Comparison of ENCODE assay signal across 20 mouse cellular contexts in the genomic region with DNA sequence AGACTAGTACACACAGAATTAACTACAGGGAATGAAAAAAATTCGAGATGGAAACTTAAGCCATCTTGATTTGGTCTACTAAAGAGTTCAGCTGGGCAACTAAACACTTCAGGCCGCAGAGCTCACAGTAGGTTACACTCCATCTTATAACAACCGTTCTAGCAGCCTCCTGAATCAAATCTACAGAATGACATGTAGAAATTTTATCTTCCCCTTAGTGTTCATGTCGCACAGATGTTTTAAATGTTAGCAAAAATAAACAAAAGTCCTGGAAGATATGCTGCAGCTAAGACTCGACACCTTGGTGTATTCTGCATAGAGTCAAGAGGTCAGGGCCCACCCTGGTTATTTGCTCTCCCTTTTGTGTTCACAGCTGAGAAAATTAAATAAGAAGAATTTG. TPM values are rescaled to one million over a fixed set of nuclear protein-coding genes. Genes with fewer than 3 reads are reported as not detected.
A peak's percentile ranks its signal among the peaks of the same experiment; 100 is the strongest.
DNase-seq lines count a peak whose midpoint lies in the region; ATAC-seq and TF ChIP-seq lines count a peak whose summit lies in the region.
"Had no signal": no experiment of that assay in that cellular context is flagged by ENCODE, and none has a peak within 500 bp of the region (broad histone marks: within the 10 kb centered on the region; RNA-seq: fewer than 3 reads in every experiment).

No protein-coding gene starts in this region.

- no peak overlapping the region for H3K4me2 ChIP-seq in intestine, embryonic 16.5 days (ENCODE audit: low read depth, low read length)
- no peak overlapping the region for H3K4me2 ChIP-seq in intestine, embryonic 15.5 days (replicated peaks)
- H3K4me2 ChIP-seq in liver, postnatal 0 days (ENCODE audit: low read depth, low read length): peak overlapping the region; percentile 2
- H3K4me2 ChIP-seq: embryonic facial prominence, embryonic 13.5 days; forebrain, embryonic 13.5 days; heart, embryonic 11.5 days; limb, embryonic 12.5 days; neural tube, embryonic 15.5 days had no signal

- WGBS in intestine, embryonic 16.5 days: 57% methylated on average over 5 of the region's 5 CpGs
- WGBS in intestine, embryonic 15.5 days: 49% methylated on average over 5 of the region's 5 CpGs
- WGBS in liver, postnatal 0 days (ENCODE audit: insufficient replicate concordance): 52% methylated on average over 5 of the region's 5 CpGs

- no peaks in the 10 kb centered on the region for H3K27me3 ChIP-seq in intestine, embryonic 16.5 days (replicated peaks; ENCODE audit: control insufficient read depth, insufficient read depth, low read length)
- no peaks in the 10 kb centered on the region for H3K27me3 ChIP-seq in intestine, embryonic 15.5 days (replicated peaks)
- H3K27me3 ChIP-seq in liver, postnatal 0 days (ENCODE audit: insufficient read depth, low read length): no peaks in the 10 kb centered on the region
- H3K27me3 ChIP-seq: embryonic facial prominence, embryonic 13.5 days; forebrain, embryonic 13.5 days; limb, embryonic 12.5 days; neural tube, embryonic 15.5 days had no signal

- no peak for TF ChIP-seq CTCF in liver, postnatal 0 days (IDR thresholded peaks at IDR 0.05; ENCODE audit: low read depth)
- TF ChIP-seq CTCF in layer of hippocampus, adult 2 months (conservative IDR thresholded peaks at IDR 0.05): no peak

- peak; percentile 51 for DNase-seq in embryo, embryonic 10.5 days (ENCODE audit: low spot score)
- no peak for DNase-seq in liver, postnatal 0 days
- no peak for DNase-seq in thymus, adult 18-20 months
- DNase-seq in cerebellum, adult 11 months: no peak
- no peak for DNase-seq in layer of hippocampus, adult 2 months (ENCODE audit: low spot score in 2 of 2)
- DNase-seq: B cell, adult 2 months; cerebellum, postnatal 10 days; gastrocnemius, postnatal 36 days; heart, postnatal 14 days; midbrain, embryonic 14.5 days had no signal

- peaks cover 11% of the 10 kb centered on the region for H3K4me1 ChIP-seq in intestine, embryonic 16.5 days (ENCODE audit: control insufficient read depth, insufficient read depth, low read length)
- H3K4me1 ChIP-seq in intestine, embryonic 15.5 days (replicated peaks): no peaks in the 10 kb centered on the region
- peaks cover 43% of the 10 kb centered on the region for H3K4me1 ChIP-seq in liver, postnatal 0 days (ENCODE audit: insufficient read depth)
- H3K4me1 ChIP-seq: limb, embryonic 12.5 days had no signal

- H3K27ac ChIP-seq in intestine, embryonic 16.5 days (ENCODE audit: low read length): 0 out of 2 replicates have a peak overlapping the region, but pooled peaks have one; percentile 1
- no peak overlapping the region for H3K27ac ChIP-seq in intestine, embryonic 15.5 days
- peak overlapping the region; percentile 39 for H3K27ac ChIP-seq in liver, postnatal 0 days (ENCODE audit: low read depth)
- H3K27ac ChIP-seq in layer of hippocampus, adult 2 months: no peak overlapping the region
- H3K27ac ChIP-seq: embryonic facial prominence, embryonic 13.5 days; forebrain, embryonic 13.5 days; hindbrain, postnatal 0 days; limb, embryonic 12.5 days; neural tube, embryonic 15.5 days had no signal

- H3K4me3 ChIP-seq in intestine, embryonic 16.5 days (ENCODE audit: low read length): no peak overlapping the region
- no peak overlapping the region for H3K4me3 ChIP-seq in intestine, embryonic 15.5 days (replicated peaks)
- no peak overlapping the region for H3K4me3 ChIP-seq in liver, postnatal 0 days (ENCODE audit: low read depth, low read length)
- H3K4me3 ChIP-seq in layer of hippocampus, adult 2 months: no peak overlapping the region
- H3K4me3 ChIP-seq: embryonic facial prominence, embryonic 13.5 days; forebrain, embryonic 13.5 days; limb, embryonic 12.5 days; myocyte; neural tube, embryonic 15.5 days had no signal

- no peaks in the 10 kb centered on the region for H3K9me3 ChIP-seq in intestine, embryonic 16.5 days (ENCODE audit: control insufficient read depth, low read length)
- no peaks in the 10 kb centered on the region for H3K9me3 ChIP-seq in intestine, embryonic 15.5 days
- no peaks in the 10 kb centered on the region for H3K9me3 ChIP-seq in liver, postnatal 0 days (ENCODE audit: low read length)
- H3K9me3 ChIP-seq: embryonic facial prominence, embryonic 13.5 days; forebrain, embryonic 13.5 days; limb, embryonic 12.5 days; neural tube, embryonic 15.5 days had no signal

- no peak overlapping the region for H3K9ac ChIP-seq in intestine, embryonic 16.5 days (ENCODE audit: low read depth, low read length)
- H3K9ac ChIP-seq in intestine, embryonic 15.5 days: no peak overlapping the region
- H3K9ac ChIP-seq in liver, postnatal 0 days (replicated peaks): no peak overlapping the region
- H3K9ac ChIP-seq: embryonic facial prominence, embryonic 13.5 days; forebrain, embryonic 13.5 days; limb, embryonic 12.5 days; neural tube, embryonic 15.5 days had no signal

- H3K36me3 ChIP-seq in intestine, embryonic 16.5 days (ENCODE audit: control insufficient read depth, insufficient read depth, low read length): no peaks in the 10 kb centered on the region
- no peaks in the 10 kb centered on the region for H3K36me3 ChIP-seq in intestine, embryonic 15.5 days
- peaks cover 30% of the 10 kb centered on the region for H3K36me3 ChIP-seq in liver, postnatal 0 days (replicated peaks; ENCODE audit: insufficient read depth, low read length)
- H3K36me3 ChIP-seq: embryonic facial prominence, embryonic 13.5 days; limb, embryonic 12.5 days; neural tube, embryonic 15.5 days had no signal

- no peak for ATAC-seq in intestine, embryonic 16.5 days
- ATAC-seq in intestine, embryonic 15.5 days: no peak
- ATAC-seq in erythroid progenitor cell, adult 5-6 weeks (replicated peaks; ENCODE audit: low FRiP score, poor library complexity, severe bottlenecking): peak; percentile 23
- no peak; the same call in 1 of the 2 replicates for ATAC-seq in liver, postnatal 0 days
- ATAC-seq: forebrain, embryonic 13.5 days; hindbrain, postnatal 0 days had no signal

- TF ChIP-seq EP300 in liver, postnatal 0 days (IDR thresholded peaks at IDR 0.05; ENCODE audit: low read depth): peak; percentile 39; the same call in 1 of the 2 replicates

RNA-seq across cellular contexts. Expression of gene Pon2, which starts 10.3 kb away (rescaled TPM):
- polyA plus RNA-seq in intestine, embryonic 16.5 days (2015; fragmentation: Nextera tagmentation; extraction: Ambion mirVana): 89.7 and 100 TPM in 2 replicates
- 58.4 and 64.5 TPM in 2 replicates for polyA plus RNA-seq in intestine, embryonic 15.5 days (2015; fragmentation: Nextera tagmentation; extraction: Ambion mirVana)
- 163 and 182 TPM in 2 replicates for total RNA-seq in erythroid progenitor cell, adult 5-6 weeks (2015; ENCODE audit: low replicate concordance)
- 69.1 and 72.4 TPM in 2 replicates for total RNA-seq in erythroid progenitor cell, adult 5-6 weeks (2017; ENCODE audit: low replicate concordance)
- polyA plus RNA-seq in liver, postnatal 0 days (2015; fragmentation: Nextera tagmentation; extraction: Ambion mirVana): 32.5 and 34.3 TPM in 2 replicates
- 10 to 100 TPM; 17.9 to 19.5 TPM for total RNA-seq in layer of hippocampus, adult 2 months (2021)

RNA-seq across cellular contexts. Expression of gene Pon3, which starts 31.8 kb away (rescaled TPM):
- 27.7 and 30.2 TPM in 2 replicates for polyA plus RNA-seq in intestine, embryonic 16.5 days (2015; fragmentation: Nextera tagmentation; extraction: Ambion mirVana)
- 22.4 and 23.5 TPM in 2 replicates for polyA plus RNA-seq in intestine, embryonic 15.5 days (2015; fragmentation: Nextera tagmentation; extraction: Ambion mirVana)
- 16.3 and 28.8 TPM in 2 replicates for total RNA-seq in erythroid progenitor cell, adult 5-6 weeks (2015; ENCODE audit: low replicate concordance)
- 3.5 and 11.7 TPM in 2 replicates for total RNA-seq in erythroid progenitor cell, adult 5-6 weeks (2017; ENCODE audit: low replicate concordance)
- 43.3 and 44.4 TPM in 2 replicates for polyA plus RNA-seq in liver, postnatal 0 days (2015; fragmentation: Nextera tagmentation; extraction: Ambion mirVana)
- total RNA-seq in layer of hippocampus, adult 2 months (2021): 1 to 10 TPM; 2.5 to 3.3 TPM

Comparison
In these comparisons a context has a peak if more than half of its experiments do, and no peak if none do; other contexts are left out.
1. H3K27ac ChIP-seq: peak in intestine, embryonic 16.5 days (single experiment) and liver, postnatal 0 days (single experiment); none in intestine, embryonic 15.5 days (single experiment) and layer of hippocampus, adult 2 months (single experiment).